Mouse (Mus musculus) T-cell, adult 2 months (primary cell): Measurements from ENCODE around the gene Pard6b.

Experiments
- DNase-seq: peaks from one replicate; pipeline ENCODE4 v3.0.0; 2022; ENCODE audit warnings: low spot score

The Pard6b gene

GRCm38 (mm10) chr2:168128211-168128859 lies 47.5 kb downstream of the Pard6b start:
- peak; percentile 83 for DNase-seq

- DNase-seq = no peak
Measured at GRCm38 (mm10) chr2:168130046-168130445, 49.2 kb downstream of the Pard6b start.

- no peak for DNase-seq
Measured at GRCm38 (mm10) chr2:168137161-168137560, 56.4 kb downstream of the Pard6b start.

- DNase-seq = no peak
Measured at GRCm38 (mm10) chr2:168143794-168144193, 63.0 kb downstream of the Pard6b start.

- no peak for DNase-seq
Measured at GRCm38 (mm10) chr2:168145437-168145836, 64.6 kb downstream of the Pard6b start.

GRCm38 (mm10) chr2:168147722-168148432 lies 67.1 kb downstream of the Pard6b start:
- no peak for DNase-seq

- DNase-seq = no peak
Measured at GRCm38 (mm10) chr2:168149241-168149640, 68.4 kb downstream of the Pard6b start.
